Mouse (Mus musculus) heart, embryonic 10.5 days (tissue): ENCODE measurements around the gene Gm10570. TPM values are rescaled to one million over a fixed set of nuclear protein-coding genes. Genes with fewer than 3 reads are reported as not detected.

Source experiments
- DNase-seq: peaks from one replicate; pipeline ENCODE4 v3.0.0-alpha.2; 2017; ENCODE audit warnings: low spot score
- H3K27ac ChIP-seq: fragments of 300-500 bp; sonication (generic); 2 replicates; pipeline ENCODE4 v1.5.1; 2016; ENCODE audit warnings: mild to moderate bottlenecking
- H3K27me3 ChIP-seq: fragments of 300-500 bp; sonication (generic); 2 replicates; pipeline ENCODE4 v1.6.1; 2016; ENCODE audit warnings: mild to moderate bottlenecking; ENCODE audit not compliant: poor library complexity, insufficient read depth, severe bottlenecking
- H3K36me3 ChIP-seq: fragments of 300-500 bp; sonication (generic); 2 replicates; pipeline ENCODE4 v1.6.1; 2016; ENCODE audit warnings: mild to moderate bottlenecking, moderate library complexity
- H3K4me1 ChIP-seq: fragments of 300-500 bp; sonication (generic); 2 replicates; pipeline ENCODE4 v1.6.1; 2016; ENCODE audit warnings: mild to moderate bottlenecking
- H3K4me3 ChIP-seq: fragments of 300-500 bp; sonication (generic); 2 replicates; pipeline ENCODE4 v1.5.1; 2016; ENCODE audit warnings: mild to moderate bottlenecking, moderate library complexity
- H3K9me3 ChIP-seq: fragments of 300-500 bp; sonication (generic); 2 replicates; pipeline ENCODE4 v1.6.1; 2016; ENCODE audit warnings: mild to moderate bottlenecking, moderate library complexity
- WGBS: fragments of 180-500 bp; shearing (Covaris S2); methylation state at CpG from one replicate; pipeline ENCODE4 v1.1.7; 2016; 5-methylcytosine and 5-hydroxymethylcytosine counted together
- polyA plus RNA-seq: library from polyadenylated mRNA; unstranded; fragments of >200 nt; fragmentation: Nextera tagmentation; extraction: Ambion mirVana; gene quantifications from 2 replicates; pipeline ENCODE4 v1.2.1, GENCODE M21; 2016

Gene Gm10570
- polyA plus RNA-seq, 1 experiment from 2014 or later: 0.58 TPM

- WGBS: 81% methylated on average over 7 of the region's 7 CpGs
- no peaks in the 10 kb centered on the region for H3K9me3 ChIP-seq
- no peak overlapping the region for H3K4me3 ChIP-seq
- no peaks in the 10 kb centered on the region for H3K27me3 ChIP-seq
- H3K4me1 ChIP-seq: peaks cover 49% of the 10 kb centered on the region
- peaks cover 67% of the 10 kb centered on the region for H3K36me3 ChIP-seq
- DNase-seq: no peak
- H3K27ac ChIP-seq: no peak overlapping the region
Observed at GRCm38 (mm10) chr4:130319564-130319963, 11.1 kb upstream of the Gm10570 start.

GRCm38 (mm10) chr4:130318122-130318521, 9.6 kb upstream of the Gm10570 start:
- Histone ChIP-seq H3K4me3 (no peak overlapping the region), H3K27ac (peak overlapping the region; percentile 24; the same call in 1 of the 2 replicates), H3K27me3 (no peaks in the 10 kb centered on the region), H3K4me1 (peaks cover 39% of the 10 kb centered on the region), H3K36me3 (peaks cover 70% of the 10 kb centered on the region), H3K9me3 (no peaks in the 10 kb centered on the region)
- no peak for DNase-seq
- WGBS: 63% methylated on average over 3 of the region's 3 CpGs

- peak overlapping the region; percentile 72; the same call in 1 of the 2 replicates for H3K27ac ChIP-seq
- no peaks in the 10 kb centered on the region for H3K9me3 ChIP-seq
- WGBS: 67% methylated on average over 10 of the region's 10 CpGs
- no peak for DNase-seq
- no peaks in the 10 kb centered on the region for H3K27me3 ChIP-seq
- peaks cover 42% of the 10 kb centered on the region for H3K4me1 ChIP-seq
- peaks cover 67% of the 10 kb centered on the region for H3K36me3 ChIP-seq
- H3K4me3 ChIP-seq: no peak overlapping the region
Observed at GRCm38 (mm10) chr4:130316691-130317090, 8.2 kb upstream of the Gm10570 start.

GRCm38 (mm10) chr4:130315771-130316527, 7.5 kb upstream of the Gm10570 start:
- no peaks in the 10 kb centered on the region for H3K9me3 ChIP-seq
- H3K27me3 ChIP-seq: no peaks in the 10 kb centered on the region
- H3K4me3 ChIP-seq: no peak overlapping the region
- H3K4me1 ChIP-seq: peaks cover 39% of the 10 kb centered on the region
- 75% methylated on average over 13 of the region's 13 CpGs for WGBS
- peak overlapping the region; percentile 72 for H3K27ac ChIP-seq
- peaks cover 62% of the 10 kb centered on the region for H3K36me3 ChIP-seq
- no peak for DNase-seq

- Histone ChIP-seq H3K9me3 (no peaks in the 10 kb centered on the region), H3K4me3 (no peak overlapping the region), H3K27ac (no peak overlapping the region), H3K4me1 (peaks cover 54% of the 10 kb centered on the region), H3K36me3 (peaks cover 44% of the 10 kb centered on the region), H3K27me3 (peaks cover 22% of the 10 kb centered on the region)
- 85% methylated on average over 4 of the region's 4 CpGs for WGBS
- DNase-seq: no peak
Observed at GRCm38 (mm10) chr4:130313552-130313951, 5.1 kb upstream of the Gm10570 start.

GRCm38 (mm10) chr4:130312526-130312925, 4.1 kb upstream of the Gm10570 start:
- peaks cover 44% of the 10 kb centered on the region for H3K36me3 ChIP-seq
- H3K27ac ChIP-seq: no peak overlapping the region
- H3K9me3 ChIP-seq: no peaks in the 10 kb centered on the region
- no peak overlapping the region for H3K4me3 ChIP-seq
- DNase-seq: no peak
- H3K4me1 ChIP-seq: peaks cover 55% of the 10 kb centered on the region
- 68% methylated on average over 3 of the region's 3 CpGs for WGBS
- H3K27me3 ChIP-seq: peaks cover 30% of the 10 kb centered on the region

- WGBS: 32% methylated on average over 8 of the region's 8 CpGs
- Histone ChIP-seq H3K27me3 (peaks cover 58% of the 10 kb centered on the region), H3K27ac (peak overlapping the region; percentile 91), H3K9me3 (no peaks in the 10 kb centered on the region), H3K4me3 (peak overlapping the region; percentile 73), H3K36me3 (peaks cover 20% of the 10 kb centered on the region), H3K4me1 (peaks cover 58% of the 10 kb centered on the region)
- no peak for DNase-seq
Observed at GRCm38 (mm10) chr4:130309254-130309653, 780 bp upstream of the Gm10570 start.

- Histone ChIP-seq H3K27me3 (peaks cover 63% of the 10 kb centered on the region), H3K27ac (peak overlapping the region; percentile 91), H3K9me3 (no peaks in the 10 kb centered on the region), H3K36me3 (peaks cover 6% of the 10 kb centered on the region), H3K4me3 (peak overlapping the region; percentile 73), H3K4me1 (peaks cover 58% of the 10 kb centered on the region)
- DNase-seq: peak; percentile 93
- under 1% methylated on average over 23 of the region's 23 CpGs for WGBS
Observed at GRCm38 (mm10) chr4:130307851-130308230, 633 bp downstream of the Gm10570 start.

- H3K4me1 ChIP-seq: peaks cover 62% of the 10 kb centered on the region
- peaks cover 67% of the 10 kb centered on the region for H3K27me3 ChIP-seq
- H3K27ac ChIP-seq: peak overlapping the region; percentile 91
- H3K4me3 ChIP-seq: peak overlapping the region; percentile 73
- WGBS: 75% methylated on average over 10 of the region's 10 CpGs
- H3K9me3 ChIP-seq: no peaks in the 10 kb centered on the region
- no peaks in the 10 kb centered on the region; the same call in 1 of the 2 replicates for H3K36me3 ChIP-seq
- DNase-seq: no peak
Observed at GRCm38 (mm10) chr4:130306796-130307630, 1.5 kb downstream of the Gm10570 start.

- Histone ChIP-seq H3K4me1 (peaks cover 48% of the 10 kb centered on the region), H3K9me3 (no peaks in the 10 kb centered on the region), H3K36me3 (no peaks in the 10 kb centered on the region), H3K27me3 (peaks cover 65% of the 10 kb centered on the region), H3K4me3 (no peak overlapping the region), H3K27ac (no peak overlapping the region)
- no peak for DNase-seq
- 33% methylated on average over 3 of the region's 3 CpGs for WGBS
Observed at GRCm38 (mm10) chr4:130304746-130305145, 3.7 kb downstream of the Gm10570 start.

- peak overlapping the region; percentile 23; the same call in 1 of the 2 replicates for H3K27ac ChIP-seq
- H3K36me3 ChIP-seq: no peaks in the 10 kb centered on the region
- H3K4me1 ChIP-seq: peaks cover 36% of the 10 kb centered on the region
- H3K9me3 ChIP-seq: no peaks in the 10 kb centered on the region
- 48% methylated on average over 12 of the region's 12 CpGs for WGBS
- H3K27me3 ChIP-seq: peaks cover 48% of the 10 kb centered on the region
- no peak for DNase-seq
- H3K4me3 ChIP-seq: no peak overlapping the region
Observed at GRCm38 (mm10) chr4:130302285-130302870, 6.1 kb downstream of the Gm10570 start.

- DNase-seq: no peak
- H3K27me3 ChIP-seq: peaks cover 25% of the 10 kb centered on the region
- peak overlapping the region; percentile 43; the same call in 1 of the 2 replicates for H3K27ac ChIP-seq
- H3K9me3 ChIP-seq: no peaks in the 10 kb centered on the region
- H3K4me3 ChIP-seq: no peak overlapping the region
- peaks cover 29% of the 10 kb centered on the region for H3K4me1 ChIP-seq
- no peaks in the 10 kb centered on the region for H3K36me3 ChIP-seq
- 76% methylated on average over 8 of the region's 8 CpGs for WGBS
Observed at GRCm38 (mm10) chr4:130299629-130300018, 8.8 kb downstream of the Gm10570 start.
